Mouse (Mus musculus): Measurements from ENCODE around the gene Itpk1. TPM values are rescaled to one million over a fixed set of nuclear protein-coding genes. Genes with fewer than 3 reads are reported as not detected.
"Not testable (repeated sequence)": the region's sequence is repeated elsewhere in the genome, so short reads cannot be mapped to it uniquely, and the experiment has no call there.

The Itpk1 gene
- polyA plus RNA-seq, 1 experiment from 2014 or later, result 20.5 TPM

DNA sequence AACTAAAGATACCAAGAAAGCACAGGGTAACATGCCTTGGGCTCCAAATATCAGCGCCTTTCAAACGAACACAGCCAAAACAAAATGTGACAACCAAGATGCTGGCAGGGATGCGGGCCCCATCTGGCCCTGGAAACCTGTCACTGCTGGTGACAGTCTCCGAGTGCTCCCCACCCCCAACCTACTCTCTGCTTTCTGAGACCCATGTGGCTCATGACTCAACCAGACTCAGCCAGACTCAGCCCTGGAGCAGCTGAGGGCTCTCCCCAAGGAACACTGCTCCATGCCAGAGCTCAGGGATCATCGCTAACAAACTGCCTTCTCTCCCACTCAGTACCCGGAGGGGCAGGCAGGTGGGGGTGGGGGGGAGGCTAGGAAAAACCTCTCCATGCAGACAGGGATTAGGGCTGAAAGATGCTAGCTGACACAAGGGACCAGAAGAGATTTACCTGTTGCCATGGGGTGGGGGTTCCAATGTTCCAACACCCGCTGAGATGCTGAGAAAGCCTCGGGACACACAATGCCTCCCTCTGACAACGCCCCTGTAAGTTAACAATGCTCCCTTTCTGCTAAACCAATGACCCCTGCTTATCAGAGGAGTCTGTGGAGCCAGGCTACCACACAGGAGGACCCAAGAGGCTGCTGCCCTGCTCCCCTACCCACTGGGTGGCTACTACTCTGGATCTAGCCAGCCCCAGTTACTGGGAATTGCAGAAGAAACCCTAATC, 64.1 kb downstream of the Itpk1 start:
- Histone ChIP-seq H3K4me3 (0 out of 2 replicates have a peak overlapping the region, but pooled peaks have one; percentile 9), H3K4me1 (replicated peaks) (peaks cover 51% of the 10 kb centered on the region), H3K36me3 (no peaks in the 10 kb centered on the region), H3K27ac (peak overlapping the region; percentile 77), H3K9me3 (no peaks in the 10 kb centered on the region), H3K27me3 (ENCODE audit: insufficient read depth, poor library complexity, severe bottlenecking) (no peaks in the 10 kb centered on the region)
- DNase-seq (ENCODE audit: low spot score), result peak; percentile 51
- 27% methylated on average over 9 of the region's 9 CpGs for WGBS

DNA sequence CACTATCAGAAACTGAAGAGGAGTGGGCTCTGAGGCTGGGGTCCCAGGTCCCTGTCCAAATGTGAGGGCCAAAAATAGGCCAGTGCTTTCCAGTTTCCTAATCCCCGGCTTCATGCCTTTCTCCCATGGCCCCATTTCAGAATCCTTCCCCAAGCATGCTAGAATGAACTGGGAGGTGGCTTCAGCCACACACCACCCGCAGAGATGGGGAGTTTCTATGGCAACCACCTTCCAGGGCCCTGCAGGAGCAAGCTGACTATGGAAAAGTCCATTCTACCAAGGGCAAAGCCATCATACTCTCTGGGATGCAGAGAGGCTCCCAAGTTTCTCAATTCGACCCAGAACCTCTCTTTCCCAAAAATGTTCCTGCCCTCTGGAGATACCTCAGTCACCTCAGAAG, 65.9 kb downstream of the Itpk1 start:
- DNase-seq (ENCODE audit: low spot score), result no peak
- Histone ChIP-seq H3K9me3 (no peaks in the 10 kb centered on the region), H3K36me3 (no peaks in the 10 kb centered on the region), H3K27me3 (ENCODE audit: insufficient read depth, poor library complexity, severe bottlenecking) (no peaks in the 10 kb centered on the region), H3K4me1 (replicated peaks) (peaks cover 49% of the 10 kb centered on the region), H3K4me3 (no peak overlapping the region), H3K27ac (peak overlapping the region; percentile 73; the same call in 1 of the 2 replicates)
- 65% methylated on average over 3 of the region's 3 CpGs for whole genome bisulfite sequencing

DNA sequence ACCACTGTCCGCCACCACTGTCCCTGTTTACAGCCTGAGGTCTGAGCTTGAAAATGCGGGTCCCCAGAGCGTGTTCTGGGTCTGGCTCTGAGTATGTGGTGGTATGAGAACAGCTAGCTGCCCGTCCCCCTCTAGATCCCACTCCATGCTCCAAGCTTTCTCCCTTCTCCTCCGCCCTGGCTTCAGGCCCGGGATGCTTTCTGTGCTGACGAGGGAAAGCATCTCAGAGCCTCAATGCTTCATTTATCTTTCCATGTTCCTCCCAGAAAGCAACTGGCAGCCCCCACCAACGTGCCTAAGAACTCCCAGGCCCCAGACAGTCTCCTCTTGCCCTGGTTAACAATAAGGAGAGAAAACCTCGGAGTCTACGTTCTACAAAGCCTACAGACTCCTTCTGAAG, 67.5 kb downstream of the Itpk1 start:
- WGBS, result 91% methylated on average over 10 of the region's 10 CpGs
- Histone ChIP-seq H3K4me3 (no peak overlapping the region), H3K27me3 (ENCODE audit: insufficient read depth, poor library complexity, severe bottlenecking) (no peaks in the 10 kb centered on the region), H3K27ac (no peak overlapping the region), H3K36me3 (no peaks in the 10 kb centered on the region), H3K9me3 (no peaks in the 10 kb centered on the region), H3K4me1 (replicated peaks) (peaks cover 57% of the 10 kb centered on the region)
- no peak for DNase-seq (ENCODE audit: low spot score)

GRCm38 (mm10) chr12:102634436-102635050, 70.2 kb downstream of the Itpk1 start:
- Histone ChIP-seq H3K27ac (0 out of 2 replicates have a peak overlapping the region, but pooled peaks have one; percentile 1), H3K4me1 (replicated peaks) (peaks cover 42% of the 10 kb centered on the region)
- WGBS, result 69% methylated on average over 20 of the region's 20 CpGs

GRCm38 (mm10) chr12:102633083-102633501, 71.6 kb downstream of the Itpk1 start:
- Histone ChIP-seq H3K27ac (no peak overlapping the region), H3K4me1 (replicated peaks) (peaks cover 31% of the 10 kb centered on the region), H3K4me3 (no peak overlapping the region), H3K27me3 (ENCODE audit: insufficient read depth, poor library complexity, severe bottlenecking) (no peaks in the 10 kb centered on the region), H3K36me3 (no peaks in the 10 kb centered on the region), H3K9me3 (no peaks in the 10 kb centered on the region)
- WGBS, result 57% methylated on average over 4 of the region's 4 CpGs
- DNase-seq (ENCODE audit: low spot score), result no peak

More at GRCm38 (mm10) chr12:102634436-102635050, 70.2 kb downstream of the Itpk1 start:
- no peaks in the 10 kb centered on the region for H3K9me3 ChIP-seq
- no peak for DNase-seq (ENCODE audit: low spot score)
- no peak overlapping the region for H3K4me3 ChIP-seq
- H3K27me3 ChIP-seq (ENCODE audit: insufficient read depth, poor library complexity, severe bottlenecking), result no peaks in the 10 kb centered on the region
- no peaks in the 10 kb centered on the region for H3K36me3 ChIP-seq

DNA sequence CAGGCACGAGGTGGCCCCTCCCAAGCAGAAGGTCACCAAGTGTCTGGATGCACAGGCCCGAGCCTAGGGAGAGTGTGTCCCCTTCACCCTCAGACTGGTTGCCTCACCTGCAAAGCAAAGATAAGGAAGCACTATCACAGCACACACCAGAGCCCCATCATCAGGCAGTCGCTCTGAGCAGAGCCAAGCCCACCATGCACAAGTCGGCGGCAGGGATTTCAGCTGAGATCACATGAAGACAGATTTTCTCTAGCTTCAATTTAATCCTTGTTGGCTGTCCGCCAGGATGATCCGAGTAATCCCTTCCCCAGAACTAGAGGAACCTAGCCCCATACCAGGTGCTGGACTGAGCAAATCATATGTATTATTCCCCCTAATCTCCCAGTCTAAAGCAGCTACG, 73.0 kb downstream of the Itpk1 start:
- Histone ChIP-seq H3K27me3 (ENCODE audit: insufficient read depth, poor library complexity, severe bottlenecking) (no peaks in the 10 kb centered on the region), H3K4me1 (replicated peaks) (peaks cover 36% of the 10 kb centered on the region), H3K36me3 (no peaks in the 10 kb centered on the region), H3K27ac (peak overlapping the region; percentile 18; the same call in 1 of the 2 replicates), H3K4me3 (no peak overlapping the region), H3K9me3 (no peaks in the 10 kb centered on the region)
- 87% methylated on average over 8 of the region's 8 CpGs for WGBS
- DNase-seq (ENCODE audit: low spot score), result no peak

GRCm38 (mm10) chr12:102630471-102630870, 74.3 kb downstream of the Itpk1 start:
- not testable (repeated sequence) for H3K27ac ChIP-seq; H3K27me3 ChIP-seq (ENCODE audit: insufficient read depth, poor library complexity, severe bottlenecking); H3K36me3 ChIP-seq; DNase-seq (ENCODE audit: low spot score); H3K4me3 ChIP-seq; H3K9me3 ChIP-seq
- 93% methylated on average over 9 of the region's 9 CpGs for WGBS
- H3K4me1 ChIP-seq (replicated peaks), result peaks cover 40% of the 10 kb centered on the region

DNA sequence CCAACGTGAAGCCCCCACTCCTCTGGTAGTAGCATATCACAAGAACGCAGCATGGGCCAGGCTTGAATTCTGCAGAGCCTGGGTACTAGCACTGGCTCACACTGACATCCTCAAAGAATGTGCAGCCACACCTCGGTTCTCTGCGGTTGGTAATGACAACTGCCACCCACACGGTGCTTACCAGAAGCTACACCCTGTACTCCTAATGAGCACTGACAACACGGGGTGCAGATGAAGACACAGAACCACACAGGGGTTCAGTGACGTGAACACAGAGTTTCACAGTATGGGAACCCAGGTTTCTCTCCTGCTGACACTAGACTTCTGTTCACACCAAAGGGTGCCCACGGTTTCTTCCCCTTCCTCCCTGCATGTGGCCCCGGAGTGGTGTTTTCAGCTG, 76.5 kb downstream of the Itpk1 start:
- no peaks in the 10 kb centered on the region for H3K36me3 ChIP-seq
- H3K27ac ChIP-seq, result no peak overlapping the region
- H3K4me3 ChIP-seq, result no peak overlapping the region
- no peaks in the 10 kb centered on the region for H3K27me3 ChIP-seq (ENCODE audit: insufficient read depth, poor library complexity, severe bottlenecking)
- no peak for DNase-seq (ENCODE audit: low spot score)
- WGBS, result 85% methylated on average over 9 of the region's 9 CpGs
- no peaks in the 10 kb centered on the region for H3K9me3 ChIP-seq
- peaks cover 32% of the 10 kb centered on the region for H3K4me1 ChIP-seq (replicated peaks)

DNA sequence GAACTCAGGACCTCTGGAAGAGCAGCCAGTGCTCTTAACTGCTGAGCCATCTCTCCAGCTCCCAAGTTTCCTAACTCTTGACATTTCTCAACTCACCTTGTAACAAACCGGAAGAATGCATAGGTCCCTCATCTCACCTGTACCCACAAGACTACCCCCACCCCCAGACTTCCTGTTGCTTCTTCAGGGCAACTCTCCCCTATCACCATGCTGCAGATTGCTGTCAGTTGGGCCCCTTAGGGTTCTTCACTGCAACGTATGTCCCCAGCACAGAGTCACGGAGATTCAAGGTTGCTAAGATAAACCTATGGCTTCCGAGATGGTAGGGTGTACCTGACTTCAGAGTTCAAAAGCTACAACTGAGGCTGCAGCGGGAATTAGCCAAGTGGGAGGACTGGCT, 77.2 kb downstream of the Itpk1 start:
- Histone ChIP-seq H3K27me3 (ENCODE audit: insufficient read depth, poor library complexity, severe bottlenecking) (no peaks in the 10 kb centered on the region), H3K4me3 (no peak overlapping the region), H3K4me1 (replicated peaks) (peaks cover 32% of the 10 kb centered on the region), H3K27ac (no peak overlapping the region), H3K9me3 (no peaks in the 10 kb centered on the region), H3K36me3 (no peaks in the 10 kb centered on the region)
- 91% methylated on average over 5 of the region's 5 CpGs for WGBS
- DNase-seq (ENCODE audit: low spot score), result no peak

- Histone ChIP-seq H3K9me3 (no peaks in the 10 kb centered on the region), H3K36me3 (0 out of 2 replicates have a peak, but pooled peaks cover 2% of the 10 kb centered on the region), H3K27ac (peak overlapping the region; percentile 74), H3K27me3 (ENCODE audit: insufficient read depth, poor library complexity, severe bottlenecking) (no peaks in the 10 kb centered on the region), H3K4me3 (no peak overlapping the region), H3K4me1 (replicated peaks) (peaks cover 36% of the 10 kb centered on the region)
- peak; percentile 43 for DNase-seq (ENCODE audit: low spot score)
- WGBS, result 48% methylated on average over 7 of the region's 7 CpGs
Measured at GRCm38 (mm10) chr12:102626841-102627240, 77.9 kb downstream of the Itpk1 start.

DNA sequence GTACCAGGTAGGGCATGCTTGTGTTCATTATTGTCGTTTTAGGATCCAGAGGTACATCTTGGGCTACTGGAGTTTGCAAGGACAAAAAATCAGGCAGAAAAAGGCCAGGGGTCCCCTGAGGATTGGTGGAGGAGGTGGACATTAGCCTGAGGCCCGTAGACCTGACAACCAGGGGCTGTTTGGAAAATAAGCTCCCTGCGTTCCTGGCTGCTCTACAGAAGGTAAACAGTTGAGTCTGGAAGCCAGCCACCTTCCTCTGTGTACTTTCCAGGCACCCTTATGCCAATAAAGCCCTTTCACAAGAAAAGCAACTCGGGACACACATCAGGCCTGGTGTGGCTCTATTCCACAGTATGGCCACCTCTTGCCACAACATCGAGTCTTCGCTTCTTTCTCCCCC, 79.0 kb downstream of the Itpk1 start:
- no peak for DNase-seq (ENCODE audit: low spot score)
- Histone ChIP-seq H3K27me3 (ENCODE audit: insufficient read depth, poor library complexity, severe bottlenecking) (no peaks in the 10 kb centered on the region), H3K4me3 (no peak overlapping the region), H3K27ac (no peak overlapping the region), H3K4me1 (replicated peaks) (peaks cover 36% of the 10 kb centered on the region), H3K9me3 (no peaks in the 10 kb centered on the region), H3K36me3 (0 out of 2 replicates have a peak, but pooled peaks cover 10% of the 10 kb centered on the region)
- WGBS, result 88% methylated on average over 6 of the region's 6 CpGs

- Histone ChIP-seq H3K27ac (0 out of 2 replicates have a peak overlapping the region, but pooled peaks have one; percentile 16), H3K4me3 (no peak overlapping the region), H3K9me3 (no peaks in the 10 kb centered on the region), H3K27me3 (ENCODE audit: insufficient read depth, poor library complexity, severe bottlenecking) (no peaks in the 10 kb centered on the region), H3K36me3 (0 out of 2 replicates have a peak, but pooled peaks cover 10% of the 10 kb centered on the region), H3K4me1 (replicated peaks) (peaks cover 39% of the 10 kb centered on the region)
- no peak for DNase-seq (ENCODE audit: low spot score)
- 85% methylated on average over 5 of the region's 5 CpGs for WGBS
Measured at GRCm38 (mm10) chr12:102625118-102625517, 79.6 kb downstream of the Itpk1 start.

DNA sequence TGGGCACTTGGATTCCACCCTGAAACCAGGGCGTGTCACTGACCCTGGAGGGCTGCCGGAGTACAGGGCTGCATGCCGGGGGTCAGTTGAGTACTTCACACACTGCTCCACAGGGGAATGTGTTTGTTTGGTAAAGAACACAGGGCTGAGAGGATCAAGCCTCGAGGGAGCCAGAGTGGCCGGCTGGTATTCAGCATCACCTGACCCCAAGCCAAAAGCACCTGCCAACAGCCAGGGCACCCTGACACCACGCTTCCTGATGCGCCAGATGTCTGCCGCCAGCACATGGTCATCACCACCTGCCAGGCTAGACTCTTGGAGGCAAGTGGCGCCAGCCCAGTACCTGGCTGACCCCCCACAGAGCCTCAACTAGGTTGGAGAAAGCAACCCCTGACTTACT, 80.9 kb downstream of the Itpk1 start:
- 81% methylated on average over 9 of the region's 9 CpGs for WGBS
- Histone ChIP-seq H3K4me1 (replicated peaks) (peaks cover 46% of the 10 kb centered on the region), H3K4me3 (no peak overlapping the region), H3K27me3 (ENCODE audit: insufficient read depth, poor library complexity, severe bottlenecking) (no peaks in the 10 kb centered on the region), H3K9me3 (no peaks in the 10 kb centered on the region), H3K27ac (no peak overlapping the region), H3K36me3 (0 out of 2 replicates have a peak, but pooled peaks cover 10% of the 10 kb centered on the region)
- DNase-seq (ENCODE audit: low spot score), result no peak

Data from hindbrain, embryonic 10.5 days (tissue).